Mouse (Mus musculus): ENCODE data around the gene Samd4b. TPM values are rescaled to one million over a fixed set of nuclear protein-coding genes. Genes with fewer than 3 reads are reported as not detected.
"Not testable (repeated sequence)": the region's sequence is repeated elsewhere in the genome, so short reads cannot be mapped to it uniquely, and the experiment has no call there.

The Samd4b gene
- total and polyA plus RNA-seq, 3 experiments: 6.4 to 45.9 TPM; not detected in 1

DNA sequence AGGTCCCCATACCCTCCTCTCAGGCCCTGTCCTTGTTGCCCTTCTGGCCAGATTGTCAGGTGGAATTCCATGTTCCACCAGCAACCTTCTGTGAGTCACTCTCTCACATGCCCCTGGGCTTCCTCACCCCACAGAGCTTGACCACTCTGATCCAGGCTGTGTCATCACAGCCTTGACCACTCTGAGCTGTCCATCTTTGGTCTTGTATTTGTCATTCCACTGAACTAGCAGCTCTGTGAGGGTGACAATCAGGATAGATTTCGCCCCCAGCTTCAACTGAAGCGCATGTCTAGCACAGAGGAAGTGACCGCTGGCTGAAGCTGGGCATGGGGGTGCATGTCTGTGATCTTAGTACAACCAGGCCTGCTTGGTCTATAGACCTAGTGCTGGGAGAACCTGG lies 207.6 kb downstream of the Samd4b start:
- no peak for TF ChIP-seq TAL1 (IDR thresholded peaks at IDR 0.05; ENCODE audit: low read length)
- TF ChIP-seq ZNF384 (IDR thresholded peaks at IDR 0.05; ENCODE audit: low read depth, low read length): no peak
- TF ChIP-seq CHD1 (IDR thresholded peaks at IDR 0.05; ENCODE audit: low read depth, low read length): no peak
- TF ChIP-seq MAZ (IDR thresholded peaks at IDR 0.05; ENCODE audit: low read depth, low read length): no peak
- no peak for TF ChIP-seq ETS1 (IDR thresholded peaks at IDR 0.05; ENCODE audit: low read depth, low read length)
- TF ChIP-seq MYB (IDR thresholded peaks at IDR 0.05; ENCODE audit: low read depth, low read length): no peak
- no peak for TF ChIP-seq CTCF (IDR thresholded peaks at IDR 0.05 in 2 of 3, conservative IDR thresholded peaks at IDR 0.05 in 1 of 3; ENCODE audit: control insufficient read depth in 1 of 3, insufficient read depth in 1 of 3, low read depth in 2 of 3, low read length in 3 of 3, poor library complexity in 1 of 3, severe bottlenecking in 1 of 3)
- no peak for TF ChIP-seq HCFC1 (IDR thresholded peaks at IDR 0.05; ENCODE audit: low read depth, low read length)
- TF ChIP-seq MYC (IDR thresholded peaks at IDR 0.05; ENCODE audit: low read depth, low read length): no peak
- TF ChIP-seq POLR2AphosphoS5 (IDR thresholded peaks at IDR 0.05; ENCODE audit: borderline replicate concordance, low read depth, low read length): no peak
- H3K27me3 ChIP-seq (ENCODE audit: control insufficient read depth in 1 of 2, insufficient read depth in 2 of 2, low read length in 2 of 2): no peaks in the 10 kb centered on the region
- H3K9ac ChIP-seq (ENCODE audit: control insufficient read depth, low read depth, low read length, poor library complexity, severe bottlenecking): no peak overlapping the region
- H3K27ac ChIP-seq (ENCODE audit: control insufficient read depth, low read depth, low read length): no peak overlapping the region
- H3K9me3 ChIP-seq (replicated peaks; ENCODE audit: insufficient read depth, low read length): no peaks in the 10 kb centered on the region
- DNase-seq (ENCODE audit: low read depth, low spot score): no peak
- H3K36me3 ChIP-seq (ENCODE audit: control insufficient read depth in 1 of 2, insufficient read depth in 2 of 2, low read length in 2 of 2): peaks cover 0 to 4% of the 10 kb centered on the region in 2 experiments; a peak in 1 of 4 replicates
- peaks cover 0 to 4% of the 10 kb centered on the region in 2 experiments; a peak in 1 of 4 replicates for H3K4me1 ChIP-seq (ENCODE audit: control insufficient read depth in 1 of 2, insufficient read depth in 2 of 2, low read length in 2 of 2)
- no peak overlapping the region for H3K4me3 ChIP-seq (ENCODE audit: control insufficient read depth in 1 of 2, insufficient read depth in 1 of 2, low read depth in 2 of 2, low read length in 2 of 2)
- peaks cover 19% of the 10 kb centered on the region for H3K79me2 ChIP-seq (ENCODE audit: control insufficient read depth, insufficient read depth, low read length, poor library complexity)

DNA sequence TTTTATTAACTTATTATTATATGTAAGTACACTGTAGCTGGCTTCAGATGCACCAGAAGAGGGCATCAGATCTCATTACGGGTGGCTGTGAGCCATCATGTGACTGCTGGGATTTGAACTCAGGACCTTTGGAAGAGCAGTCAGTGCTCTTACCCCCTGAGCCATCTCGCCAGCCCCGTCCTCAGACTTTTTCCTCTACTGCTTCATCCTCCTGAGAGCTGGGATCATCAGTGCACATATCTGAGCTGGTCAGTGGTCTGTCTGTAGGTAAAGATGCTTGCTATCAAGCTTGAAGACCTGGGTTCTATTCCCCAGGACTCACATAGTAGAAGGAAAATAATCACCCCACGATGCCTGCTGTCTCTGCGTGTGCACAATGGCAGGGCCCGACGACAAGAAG lies 210.6 kb downstream of the Samd4b start:
- Histone ChIP-seq H3K36me3 (ENCODE audit: control insufficient read depth in 1 of 2, insufficient read depth in 2 of 2, low read length in 2 of 2) (peaks cover 0 to 16% of the 10 kb centered on the region in 2 experiments; a peak in 2 of 4 replicates), H3K4me1 (ENCODE audit: control insufficient read depth in 1 of 2, insufficient read depth in 2 of 2, low read length in 2 of 2) (peaks cover 2 to 21% of the 10 kb centered on the region in 2 experiments; a peak in 3 of 4 replicates)
- not testable (repeated sequence) for H3K79me2 ChIP-seq (ENCODE audit: control insufficient read depth, insufficient read depth, low read length, poor library complexity); H3K9ac ChIP-seq (ENCODE audit: control insufficient read depth, low read depth, low read length, poor library complexity, severe bottlenecking); H3K9me3 ChIP-seq (replicated peaks; ENCODE audit: insufficient read depth, low read length); H3K27ac ChIP-seq (ENCODE audit: control insufficient read depth, low read depth, low read length); H3K4me3 ChIP-seq (ENCODE audit: control insufficient read depth in 1 of 2, insufficient read depth in 1 of 2, low read depth in 2 of 2, low read length in 2 of 2); H3K27me3 ChIP-seq (ENCODE audit: control insufficient read depth in 1 of 2, insufficient read depth in 2 of 2, low read length in 2 of 2)
- peak; percentile 18 for DNase-seq (ENCODE audit: low read depth, low spot score)
- TF ChIP-seq USF1 (IDR thresholded peaks at IDR 0.05; ENCODE audit: low read depth, low read length) (peak; percentile 57; the same call in 1 of the 2 replicates), TBP (IDR thresholded peaks at IDR 0.05; ENCODE audit: low read depth, low read length) (peak; percentile 93)

DNA sequence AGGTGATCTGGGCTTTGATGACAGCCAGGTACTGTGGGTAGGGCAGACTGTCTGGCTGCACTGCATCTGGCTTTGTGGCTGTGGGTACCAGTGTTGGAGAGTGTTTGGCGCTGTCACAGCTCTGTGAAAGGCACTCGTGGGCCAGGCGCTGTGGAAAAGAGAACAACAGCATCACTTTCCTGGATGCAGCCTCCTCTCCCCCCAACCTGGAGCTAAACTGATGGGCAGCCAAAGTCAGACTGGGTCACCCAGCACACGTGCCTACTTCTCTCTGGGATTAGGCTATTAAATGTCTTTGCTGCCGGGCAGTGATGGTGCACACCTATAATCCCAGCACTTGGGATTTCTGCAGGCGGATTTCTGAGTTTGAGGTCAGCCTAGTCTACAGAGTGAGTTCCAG lies 211.1 kb downstream of the Samd4b start:
- not testable (repeated sequence) for DNase-seq (ENCODE audit: low read depth, low spot score)
- peaks cover 2 to 23% of the 10 kb centered on the region in 2 experiments; a peak in 3 of 4 replicates for H3K4me1 ChIP-seq (ENCODE audit: control insufficient read depth in 1 of 2, insufficient read depth in 2 of 2, low read length in 2 of 2)
- peaks cover 0 to 16% of the 10 kb centered on the region in 2 experiments; a peak in 2 of 4 replicates for H3K36me3 ChIP-seq (ENCODE audit: control insufficient read depth in 1 of 2, insufficient read depth in 2 of 2, low read length in 2 of 2)

More for the DNA sequence above, 211.1 kb downstream of the Samd4b start:
- H3K27me3 ChIP-seq (ENCODE audit: control insufficient read depth in 1 of 2, insufficient read depth in 2 of 2, low read length in 2 of 2); H3K4me3 ChIP-seq (ENCODE audit: control insufficient read depth in 1 of 2, insufficient read depth in 1 of 2, low read depth in 2 of 2, low read length in 2 of 2); H3K79me2 ChIP-seq (ENCODE audit: control insufficient read depth, insufficient read depth, low read length, poor library complexity); H3K9ac ChIP-seq (ENCODE audit: control insufficient read depth, low read depth, low read length, poor library complexity, severe bottlenecking); H3K27ac ChIP-seq (ENCODE audit: control insufficient read depth, low read depth, low read length); H3K9me3 ChIP-seq (replicated peaks; ENCODE audit: insufficient read depth, low read length): not testable (repeated sequence)

Data from MEL (cell line).